Mouse (Mus musculus) C2C12 (cell line): ENCODE measurements around the gene Garem2.

Source experiments
- CEBPB ChIP-seq: IDR thresholded peaks from one replicate; pipeline ENCODE4 v1.6.1; 2011; ENCODE audit warnings: low read depth, mild to moderate bottlenecking, control low read depth, moderate library complexity
- CTCF ChIP-seq: IDR thresholded peaks from one replicate; pipeline ENCODE4 v1.5.1; 2011; ENCODE audit not compliant: control insufficient read depth, insufficient read depth, insufficient read length

- no peak for TF ChIP-seq CTCF
- no peak for TF ChIP-seq CEBPB
Observed at GRCm38 (mm10) chr5:30131246-30131645, 26.3 kb downstream of the Garem2 start.
